9 mouse cellular contexts compared by ENCODE assay signal in the genomic region with DNA sequence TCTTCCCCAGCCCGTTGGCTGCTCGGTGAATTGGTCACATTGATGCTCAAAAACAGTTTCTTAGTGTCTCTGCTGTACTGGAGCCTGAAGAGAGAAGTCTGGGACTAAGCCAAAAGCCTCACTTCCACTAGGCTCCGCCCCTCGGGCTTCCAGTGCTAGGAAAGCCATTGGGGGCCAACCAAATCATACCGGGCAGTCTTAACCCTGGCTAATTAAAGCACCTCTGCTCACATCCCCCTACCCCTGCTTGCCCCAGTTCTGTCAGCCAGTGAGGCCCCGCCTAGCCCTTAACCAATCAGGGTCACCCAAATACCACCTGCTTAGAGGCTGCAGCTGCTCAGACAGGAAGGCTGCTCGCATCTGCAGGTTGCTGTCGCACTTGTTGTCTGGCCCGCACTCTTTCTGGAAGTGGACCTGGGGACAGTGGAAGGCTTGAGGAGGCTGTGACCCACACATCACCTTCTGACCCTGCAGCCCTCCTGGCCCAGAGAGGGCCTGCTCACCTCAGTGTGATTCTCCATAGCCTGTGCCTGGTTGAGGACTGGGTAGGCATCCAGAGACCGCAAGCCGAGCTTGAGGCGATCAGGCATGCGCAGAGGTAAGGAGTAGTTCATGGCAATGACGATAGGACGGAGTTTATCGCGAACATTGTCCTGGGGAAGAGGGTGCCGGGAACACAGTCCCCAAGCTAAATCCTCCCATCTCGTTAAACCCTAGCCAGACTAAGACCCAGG. TPM values are rescaled to one million over a fixed set of nuclear protein-coding genes. Genes with fewer than 3 reads are reported as not detected.
DNase-seq lines count a peak whose midpoint lies in the region; ATAC-seq and TF ChIP-seq lines count a peak whose summit lies in the region.
"Had no signal": no experiment of that assay in that cellular context is flagged by ENCODE, and none has a peak within 500 bp of the region (broad histone marks: within the 10 kb centered on the region; RNA-seq: fewer than 3 reads in every experiment).

No protein-coding gene starts in this region.

- 0 out of 2 replicates have a peak, but pooled peaks have one; percentile 49 for ATAC-seq in kidney, embryonic 16.5 days (ENCODE audit: low FRiP score, low TSS enrichment)
- no peak for ATAC-seq in embryonic facial prominence, embryonic 11.5 days (replicated peaks; ENCODE audit: insufficient number of reproducible peaks, low FRiP score, low TSS enrichment, low read depth)
- ATAC-seq in limb, embryonic 12.5 days (ENCODE audit: insufficient number of reproducible peaks, insufficient read depth, low FRiP score, low TSS enrichment, low read depth) = peak; percentile 58; the same call in 1 of the 2 replicates

- no peaks in the 10 kb centered on the region; the same call in 1 of the 2 replicates for H3K27me3 ChIP-seq in kidney, embryonic 16.5 days (ENCODE audit: insufficient read depth, low read length)
- H3K27me3 ChIP-seq in embryonic facial prominence, embryonic 11.5 days (ENCODE audit: control insufficient read depth, insufficient read depth, low read length) = no peaks in the 10 kb centered on the region
- peaks cover 35% of the 10 kb centered on the region for H3K27me3 ChIP-seq in limb, embryonic 12.5 days

- no peaks in the 10 kb centered on the region for H3K4me1 ChIP-seq in kidney, embryonic 16.5 days (ENCODE audit: insufficient read depth, low read length)
- H3K4me1 ChIP-seq in embryonic facial prominence, embryonic 11.5 days (ENCODE audit: control insufficient read depth, insufficient read depth, low read length) = no peaks in the 10 kb centered on the region
- peaks cover 13% of the 10 kb centered on the region for H3K4me1 ChIP-seq in limb, embryonic 12.5 days (replicated peaks)

- H3K4me3 ChIP-seq in kidney, embryonic 16.5 days (ENCODE audit: low read length) = no peak overlapping the region
- H3K4me3 ChIP-seq in embryonic facial prominence, embryonic 11.5 days (ENCODE audit: low read depth, low read length) = no peak overlapping the region
- peak overlapping the region; percentile 15; the same call in 1 of the 2 replicates for H3K4me3 ChIP-seq in limb, embryonic 12.5 days (replicated peaks)
- no peak overlapping the region for H3K4me3 ChIP-seq in layer of hippocampus, adult 2 months

- no peak overlapping the region for H3K27ac ChIP-seq in kidney, embryonic 16.5 days (ENCODE audit: low read length)
- H3K27ac ChIP-seq in embryonic facial prominence, embryonic 11.5 days (replicated peaks; ENCODE audit: low read depth, low read length) = no peak overlapping the region
- no peak overlapping the region for H3K27ac ChIP-seq in limb, embryonic 12.5 days
- H3K27ac ChIP-seq in layer of hippocampus, adult 2 months = no peak overlapping the region

- TF ChIP-seq CTCF in layer of hippocampus, adult 2 months (conservative IDR thresholded peaks at IDR 0.05) = no peak

- DNase-seq in kidney, postnatal 25 days = no peak
- DNase-seq in embryonic facial prominence, embryonic 11.5 days (ENCODE audit: low spot score) = peak; percentile 24
- DNase-seq in thymus, postnatal 0 days (ENCODE audit: low spot score) = peak; percentile 79
- no peak for DNase-seq in B cell, adult 2 months
- no peak for DNase-seq in heart, adult 8-10 months (ENCODE audit: low spot score)
- no peak for DNase-seq in layer of hippocampus, adult 2 months (ENCODE audit: low spot score in 2 of 2)

- H3K4me2 ChIP-seq in kidney, embryonic 16.5 days (replicated peaks; ENCODE audit: low read depth, low read length) = no peak overlapping the region
- H3K4me2 ChIP-seq in embryonic facial prominence, embryonic 11.5 days (ENCODE audit: low read depth, low read length) = no peak overlapping the region
- peak overlapping the region; percentile 50 for H3K4me2 ChIP-seq in limb, embryonic 12.5 days

- H3K9me3 ChIP-seq in kidney, embryonic 16.5 days (ENCODE audit: low read length) = no peaks in the 10 kb centered on the region
- no peaks in the 10 kb centered on the region for H3K9me3 ChIP-seq in embryonic facial prominence, embryonic 11.5 days (replicated peaks; ENCODE audit: control insufficient read depth, low read length)
- H3K9me3 ChIP-seq in limb, embryonic 12.5 days = no peaks in the 10 kb centered on the region

- 30% methylated on average over 19 of the region's 19 CpGs for WGBS in kidney, embryonic 16.5 days
- WGBS in embryonic facial prominence, embryonic 11.5 days = 21% methylated on average over 19 of the region's 19 CpGs
- WGBS in limb, embryonic 12.5 days = 19% methylated on average over 19 of the region's 19 CpGs

- H3K9ac ChIP-seq in kidney, embryonic 16.5 days (replicated peaks; ENCODE audit: low read length) = no peak overlapping the region
- no peak overlapping the region for H3K9ac ChIP-seq in embryonic facial prominence, embryonic 11.5 days (replicated peaks; ENCODE audit: low read length)
- no peak overlapping the region for H3K9ac ChIP-seq in limb, embryonic 12.5 days (replicated peaks)

- H3K36me3 ChIP-seq in kidney, embryonic 16.5 days (ENCODE audit: insufficient read depth, low read length) = peaks cover 37% of the 10 kb centered on the region
- H3K36me3 ChIP-seq in embryonic facial prominence, embryonic 11.5 days (replicated peaks; ENCODE audit: control insufficient read depth, insufficient read depth, low read depth, low read length) = no peaks in the 10 kb centered on the region; the same call in 1 of the 2 replicates
- H3K36me3 ChIP-seq in limb, embryonic 12.5 days = no peaks in the 10 kb centered on the region

RNA-seq across cellular contexts. Expression of a gene that starts 15.8 kb away (rescaled TPM):
- 72.3 and 85.2 TPM in 2 replicates for polyA plus RNA-seq in kidney, embryonic 16.5 days (2015; fragmentation: Nextera tagmentation; extraction: Ambion mirVana)
- 15.5 and 17.0 TPM in 2 replicates for polyA plus RNA-seq in embryonic facial prominence, embryonic 11.5 days (2014; fragmentation: Nextera tagmentation; extraction: Ambion mirVana)
- polyA plus RNA-seq in limb, embryonic 12.5 days (2016; fragmentation: Nextera tagmentation; extraction: Ambion mirVana) = 21.9 and 22.4 TPM in 2 replicates
- 13.0 and 13.9 TPM in 2 replicates for polyA plus RNA-seq in thymus, postnatal 0 days (2015; fragmentation: Nextera tagmentation; extraction: Ambion mirVana)
- 100 to 1,000 TPM; 469 to 545 (median 504) TPM for total RNA-seq in heart, adult 8-10 months (2022)
- 100 to 1,000 TPM; 133 TPM for total RNA-seq in layer of hippocampus, adult 2 months (2021)

RNA-seq across cellular contexts. Expression of a gene that starts 19.7 kb away (rescaled TPM):
- polyA plus RNA-seq in kidney, embryonic 16.5 days (2015; fragmentation: Nextera tagmentation; extraction: Ambion mirVana) = 25.5 and 25.8 TPM in 2 replicates
- 5.1 and 6.6 TPM in 2 replicates for polyA plus RNA-seq in embryonic facial prominence, embryonic 11.5 days (2014; fragmentation: Nextera tagmentation; extraction: Ambion mirVana)
- polyA plus RNA-seq in limb, embryonic 12.5 days (2016; fragmentation: Nextera tagmentation; extraction: Ambion mirVana) = 7.7 and 7.9 TPM in 2 replicates
- 6.2 and 7.0 TPM in 2 replicates for polyA plus RNA-seq in thymus, postnatal 0 days (2015; fragmentation: Nextera tagmentation; extraction: Ambion mirVana)
- total RNA-seq in heart, adult 8-10 months (2022) = 10 to 100 TPM in 1 of 4 experiments, 1 to 10 TPM in 3; 9.1 to 10.3 (median 9.8) TPM
- total RNA-seq in layer of hippocampus, adult 2 months (2021) = 10 to 100 TPM; 10.3 to 16.1 TPM
- total RNA-seq: megakaryocyte progenitor cell, adult 5-6 weeks had no signal

RNA-seq across cellular contexts. Expression of a gene that starts 47.3 kb away (rescaled TPM):
- 19.2 and 21.2 TPM in 2 replicates for polyA plus RNA-seq in kidney, embryonic 16.5 days (2015; fragmentation: Nextera tagmentation; extraction: Ambion mirVana)
- 31.1 and 33.9 TPM in 2 replicates for polyA plus RNA-seq in embryonic facial prominence, embryonic 11.5 days (2014; fragmentation: Nextera tagmentation; extraction: Ambion mirVana)
- polyA plus RNA-seq in limb, embryonic 12.5 days (2016; fragmentation: Nextera tagmentation; extraction: Ambion mirVana) = 34.6 and 37.7 TPM in 2 replicates
- polyA plus RNA-seq in thymus, postnatal 0 days (2015; fragmentation: Nextera tagmentation; extraction: Ambion mirVana) = 6.7 and 7.0 TPM in 2 replicates
- 1 to 10 TPM in 2 of 4 experiments, under 1 TPM in 2; 0.72 to 1.1 (median 0.96) TPM for total RNA-seq in heart, adult 8-10 months (2022)
- total RNA-seq in layer of hippocampus, adult 2 months (2021) = 10 to 100 TPM; 38.9 to 40.8 TPM

Comparison
In these comparisons a context has a peak if more than half of its experiments do, and no peak if none do; other contexts are left out.
1. DNase-seq: peak in embryonic facial prominence, embryonic 11.5 days (single experiment) and thymus, postnatal 0 days (single experiment); none in kidney, postnatal 25 days (0 of 2), B cell, adult 2 months (0 of 2), heart, adult 8-10 months (single experiment) and layer of hippocampus, adult 2 months (0 of 2).